Mouse (Mus musculus) CD8-positive naive resting alpha-beta T cell, adult 2 months (primary cell): ENCODE results near the gene Vav3.
A peak's percentile ranks its signal among the peaks of the same experiment; 100 is the strongest.

Experiments used
- DNase-seq, 2 experiments: peaks; one replicate each; pipeline ENCODE4 v3.0.0; 2022; ENCODE audit warnings: low read depth in 2 of 2, low spot score in 2 of 2

The Vav3 gene

GRCm38 (mm10) chr3:109340274-109341070 lies at the start of gene Vav3:
Gene Vav3 (plus strand): TSS chr3:109340653.
- DNase-seq, result peak; percentile 35 to 47

GRCm38 (mm10) chr3:109298857-109299256 lies 41.6 kb upstream of the Vav3 start:
- DNase-seq, result no peak

GRCm38 (mm10) chr3:109299303-109300074 lies 41.0 kb upstream of the Vav3 start:
- no peak for DNase-seq

GRCm38 (mm10) chr3:109302059-109302458 lies 38.4 kb upstream of the Vav3 start:
- no peak for DNase-seq

GRCm38 (mm10) chr3:109307406-109307805 lies 33.0 kb upstream of the Vav3 start:
- no peak for DNase-seq

GRCm38 (mm10) chr3:109308468-109308867 lies 32.0 kb upstream of the Vav3 start:
- no peak for DNase-seq

GRCm38 (mm10) chr3:109309317-109310265 lies 30.9 kb upstream of the Vav3 start:
- no peak for DNase-seq

- no peak for DNase-seq
These were observed 29.2 kb upstream of the Vav3 start for GRCm38 (mm10) chr3:109311172-109311824.

- DNase-seq, result no peak
These were observed 28.6 kb upstream of the Vav3 start for GRCm38 (mm10) chr3:109311875-109312274.

- no peak for DNase-seq
These were observed 27.0 kb upstream of the Vav3 start for GRCm38 (mm10) chr3:109313501-109313900.

GRCm38 (mm10) chr3:109322225-109322624 lies 18.2 kb upstream of the Vav3 start:
- DNase-seq, result no peak

- peak in 1 of 2 experiments; percentile 10 for DNase-seq
These were observed 16.8 kb upstream of the Vav3 start for GRCm38 (mm10) chr3:109323447-109324300.

- DNase-seq, result no peak
These were observed 13.3 kb upstream of the Vav3 start for GRCm38 (mm10) chr3:109327128-109327527.

- no peak for DNase-seq
These were observed 7.7 kb upstream of the Vav3 start for GRCm38 (mm10) chr3:109332755-109333154.

GRCm38 (mm10) chr3:109335470-109335869 lies 5.0 kb upstream of the Vav3 start:
- no peak for DNase-seq

GRCm38 (mm10) chr3:109339290-109339689 lies 1.2 kb upstream of the Vav3 start:
- DNase-seq, result no peak

GRCm38 (mm10) chr3:109339941-109340273 lies 546 bp upstream of the Vav3 start:
- DNase-seq, result peak; percentile 21 to 37

- DNase-seq, result no peak
These were observed 623 bp downstream of the Vav3 start for GRCm38 (mm10) chr3:109341071-109341480.

- peak; percentile 58 to 60 for DNase-seq
These were observed 1.2 kb downstream of the Vav3 start for GRCm38 (mm10) chr3:109341631-109342030.
